Mouse (Mus musculus) frontal cortex, postnatal 14 days (tissue): ENCODE data around the gene Fn3krp.
A peak's percentile ranks its signal among the peaks of the same experiment; 100 is the strongest.

Experiments
- DNase-seq, 2 experiments: peaks; one replicate each; pipeline ENCODE4 v3.0.0; 2022; ENCODE audit warnings: low spot score in 2 of 2

Fn3krp gene

GRCm38 (mm10) chr11:121420830-121421552 lies at the start of gene Fn3krp:
Fn3krp (plus strand) TSS chr11:121421401.
- peak; percentile 97 to 100 for DNase-seq

GRCm38 (mm10) chr11:121373305-121373704 lies 47.9 kb upstream of the Fn3krp start:
- no peak for DNase-seq

GRCm38 (mm10) chr11:121378644-121379043 lies 42.6 kb upstream of the Fn3krp start:
- no peak for DNase-seq

- DNase-seq, result no peak
Observed at GRCm38 (mm10) chr11:121380294-121380693, 40.9 kb upstream of the Fn3krp start.

- peak; percentile 92 to 96 for DNase-seq
Observed at GRCm38 (mm10) chr11:121387750-121388553, 33.2 kb upstream of the Fn3krp start, which contains the start of gene Rab40b. Rab40b (minus strand) TSS chr11:121388251.

- DNase-seq, result no peak
Observed at GRCm38 (mm10) chr11:121388554-121388945, 32.7 kb upstream of the Fn3krp start.

- no peak for DNase-seq
Observed at GRCm38 (mm10) chr11:121390793-121391192, 30.4 kb upstream of the Fn3krp start.

- DNase-seq, result no peak
Observed at GRCm38 (mm10) chr11:121392405-121392804, 28.8 kb upstream of the Fn3krp start.

GRCm38 (mm10) chr11:121407366-121408155 lies 13.6 kb upstream of the Fn3krp start:
- DNase-seq, result no peak

- DNase-seq, result no peak
Observed at GRCm38 (mm10) chr11:121414762-121415161, 6.4 kb upstream of the Fn3krp start.

GRCm38 (mm10) chr11:121415351-121415750 lies 5.8 kb upstream of the Fn3krp start:
- no peak for DNase-seq

- no peak for DNase-seq
Observed at GRCm38 (mm10) chr11:121417971-121418370, 3.2 kb upstream of the Fn3krp start.

- DNase-seq, result no peak
Observed at GRCm38 (mm10) chr11:121418932-121419331, 2.3 kb upstream of the Fn3krp start.

GRCm38 (mm10) chr11:121420379-121420778 lies 822 bp upstream of the Fn3krp start:
- DNase-seq, result no peak

- DNase-seq, result no peak
Observed at GRCm38 (mm10) chr11:121421553-121422173, 462 bp downstream of the Fn3krp start.

- DNase-seq, result no peak
Observed at GRCm38 (mm10) chr11:121433397-121433796, 12.2 kb downstream of the Fn3krp start.

GRCm38 (mm10) chr11:121434156-121435155 lies 13.3 kb downstream of the Fn3krp start, which contains the start of gene Fn3k:
Fn3k (plus strand) TSS chr11:121434913.
- DNase-seq, result peak; percentile 90 to 93

GRCm38 (mm10) chr11:121437236-121437635 lies 16.0 kb downstream of the Fn3krp start:
- DNase-seq, result no peak

GRCm38 (mm10) chr11:121439686-121440292 lies 18.6 kb downstream of the Fn3krp start:
- no peak for DNase-seq

- no peak for DNase-seq
Observed at GRCm38 (mm10) chr11:121441653-121442052, 20.5 kb downstream of the Fn3krp start.
